Mouse (Mus musculus) midbrain, embryonic 14.5 days (tissue): Measurements from ENCODE around the gene Atp2a2. TPM values are rescaled to one million over a fixed set of nuclear protein-coding genes. Genes with fewer than 3 reads are reported as not detected.

Experiments
- ATAC-seq: fragments of 200-750 bp; cut with Nextera tagmentation; 2 replicates; pipeline ENCODE4 v1.8.0; 2017; ENCODE audit warnings: moderate number of reproducible peaks, moderate library complexity; ENCODE audit not compliant: low FRiP score, low TSS enrichment
- DNase-seq: peaks from one replicate; pipeline ENCODE4 v3.0.0-alpha.2; 2015
- H3K27ac ChIP-seq: fragments of 300-500 bp; sonication (generic); replicated peaks from 2 replicates; pipeline ENCODE4 v1.5.1; 2014; ENCODE audit warnings: mild to moderate bottlenecking, low read depth, low read length, moderate library complexity
- H3K27me3 ChIP-seq: fragments of 300-500 bp; sonication (generic); 2 replicates; pipeline ENCODE4 v1.6.1; 2014; ENCODE audit warnings: low read length, control low read depth, mixed read lengths; ENCODE audit not compliant: control insufficient read depth, insufficient read depth
- H3K36me3 ChIP-seq: fragments of 300-500 bp; sonication (generic); 2 replicates; pipeline ENCODE4 v1.6.1; 2014; ENCODE audit warnings: low read length, control low read depth; ENCODE audit not compliant: control insufficient read depth, insufficient read depth
- H3K4me1 ChIP-seq: fragments of 300-500 bp; sonication (generic); 2 replicates; pipeline ENCODE4 v1.6.1; 2014; ENCODE audit warnings: mild to moderate bottlenecking, antibody characterized with exemption, low read length, control low read depth; ENCODE audit not compliant: control insufficient read depth, insufficient read depth
- H3K4me2 ChIP-seq: fragments of 300-500 bp; sonication (generic); 2 replicates; pipeline ENCODE4 v1.6.1; 2014; ENCODE audit warnings: mild to moderate bottlenecking, low read length, moderate library complexity
- H3K4me3 ChIP-seq: fragments of 300-500 bp; sonication (generic); replicated peaks from 2 replicates; pipeline ENCODE4 v1.5.1; 2014; ENCODE audit warnings: low read depth, low read length
- H3K9ac ChIP-seq: fragments of 300-500 bp; sonication (generic); replicated peaks from 2 replicates; pipeline ENCODE4 v1.6.1; 2014; ENCODE audit warnings: mild to moderate bottlenecking, low read length, moderate library complexity
- H3K9me3 ChIP-seq: fragments of 300-500 bp; sonication (generic); 2 replicates; pipeline ENCODE4 v1.6.1; 2016; ENCODE audit warnings: low read length, control low read depth, mixed read lengths; ENCODE audit not compliant: control insufficient read depth
- WGBS: fragments of 180-500 bp; shearing (Covaris S2); extraction: QIAGEN DNeasy Blood & Tissue Kit; methylation state at CpG from one replicate; pipeline ENCODE4 v1.1.7; 2014; 5-methylcytosine and 5-hydroxymethylcytosine counted together
- polyA plus RNA-seq: library from polyadenylated mRNA; unstranded; fragments of >200 nt; fragmentation: Nextera tagmentation; extraction: Ambion mirVana; gene quantifications from 2 replicates; pipeline ENCODE4 v1.2.1, GENCODE M21; 2014

Gene Atp2a2
- polyA plus RNA-seq, 1 experiment from 2014 or later: 59.3 TPM

DNA sequence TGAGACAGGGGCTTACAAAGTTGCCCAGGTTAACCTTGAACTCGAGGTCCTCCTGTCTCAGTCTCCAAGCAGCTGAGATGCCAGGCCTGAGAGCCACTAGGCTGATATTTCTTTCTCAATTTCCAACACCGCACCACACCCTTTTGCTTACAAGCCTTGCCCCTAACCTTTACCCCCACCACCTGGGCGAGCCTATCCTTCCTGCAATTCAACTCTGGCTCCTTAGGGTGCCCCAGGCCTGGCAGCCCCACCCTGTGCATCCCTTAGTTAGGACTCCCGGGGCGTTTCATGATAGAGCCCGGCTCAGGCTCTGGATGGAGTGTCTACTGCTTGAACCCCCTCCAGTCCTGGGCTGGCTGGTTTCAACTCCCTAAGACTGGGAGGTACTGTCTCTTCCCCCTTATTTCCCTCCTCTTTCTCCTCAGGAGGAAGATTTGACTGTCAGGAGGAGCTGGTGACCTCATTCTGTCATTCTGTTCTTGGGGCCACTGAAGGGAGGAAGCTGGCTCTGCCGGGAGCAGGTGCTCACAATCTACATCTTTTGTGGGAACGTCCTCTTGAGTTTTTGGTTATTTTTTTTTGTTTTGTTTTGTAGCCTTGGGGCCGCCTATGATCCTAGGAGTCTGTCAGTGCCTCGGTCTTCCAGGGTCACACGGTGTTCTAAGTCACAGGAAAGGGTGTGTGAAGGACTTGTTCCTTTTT lies 14.2 kb upstream of the Atp2a2 start:
- Histone ChIP-seq H3K4me1 (peaks cover 9% of the 10 kb centered on the region), H3K4me2 (no peak overlapping the region), H3K27ac (no peak overlapping the region), H3K4me3 (no peak overlapping the region), H3K9me3 (no peaks in the 10 kb centered on the region), H3K9ac (no peak overlapping the region), H3K36me3 (no peaks in the 10 kb centered on the region), H3K27me3 (no peaks in the 10 kb centered on the region)
- ATAC-seq (no peak), DNase-seq (no peak)
- WGBS: 80% methylated on average over 11 of the region's 11 CpGs

GRCm38 (mm10) chr5:122514127-122514521 lies 12.1 kb upstream of the Atp2a2 start:
- Histone ChIP-seq H3K9ac (no peak overlapping the region; the same call in 1 of the 2 replicates), H3K4me2 (peak overlapping the region; percentile 30), H3K27me3 (no peaks in the 10 kb centered on the region), H3K9me3 (no peaks in the 10 kb centered on the region), H3K4me3 (no peak overlapping the region), H3K36me3 (no peaks in the 10 kb centered on the region), H3K27ac (no peak overlapping the region), H3K4me1 (peaks cover 9% of the 10 kb centered on the region)
- ATAC-seq: no peak
- 9% methylated on average over 8 of the region's 8 CpGs for WGBS
- DNase-seq: no peak

- Histone ChIP-seq H3K4me3 (no peak overlapping the region), H3K4me2 (peak overlapping the region; percentile 30), H3K27ac (no peak overlapping the region), H3K4me1 (peaks cover 9% of the 10 kb centered on the region), H3K36me3 (no peaks in the 10 kb centered on the region), H3K9me3 (no peaks in the 10 kb centered on the region), H3K9ac (no peak overlapping the region; the same call in 1 of the 2 replicates), H3K27me3 (no peaks in the 10 kb centered on the region)
- ATAC-seq (no peak), DNase-seq (peak; percentile 51)
- WGBS: 39% methylated on average over 23 of the region's 23 CpGs
These were observed 11.5 kb upstream of the Atp2a2 start for GRCm38 (mm10) chr5:122513421-122514126.

- peaks cover 9% of the 10 kb centered on the region for H3K4me1 ChIP-seq
- no peaks in the 10 kb centered on the region for H3K27me3 ChIP-seq
- H3K9ac ChIP-seq: no peak overlapping the region
- H3K27ac ChIP-seq: no peak overlapping the region
- no peak overlapping the region for H3K4me2 ChIP-seq
- no peak for ATAC-seq
- no peak overlapping the region for H3K4me3 ChIP-seq
- WGBS: 65% methylated on average over 6 of the region's 6 CpGs
- no peaks in the 10 kb centered on the region for H3K9me3 ChIP-seq
- DNase-seq: no peak
- no peaks in the 10 kb centered on the region for H3K36me3 ChIP-seq
These were observed 10.0 kb upstream of the Atp2a2 start for GRCm38 (mm10) chr5:122512011-122512410.

- no peak overlapping the region for H3K4me2 ChIP-seq
- ATAC-seq (no peak), DNase-seq (no peak)
- 0 out of 2 replicates have a peak, but pooled peaks cover 2% of the 10 kb centered on the region for H3K9me3 ChIP-seq
- H3K27me3 ChIP-seq: no peaks in the 10 kb centered on the region
- H3K4me3 ChIP-seq: no peak overlapping the region
- H3K36me3 ChIP-seq: no peaks in the 10 kb centered on the region
- 77% methylated on average over 9 of the region's 9 CpGs for WGBS
- H3K9ac ChIP-seq: no peak overlapping the region
- H3K4me1 ChIP-seq: peaks cover 9% of the 10 kb centered on the region
- H3K27ac ChIP-seq: no peak overlapping the region
These were observed 9.4 kb upstream of the Atp2a2 start for GRCm38 (mm10) chr5:122511405-122511804.

DNA sequence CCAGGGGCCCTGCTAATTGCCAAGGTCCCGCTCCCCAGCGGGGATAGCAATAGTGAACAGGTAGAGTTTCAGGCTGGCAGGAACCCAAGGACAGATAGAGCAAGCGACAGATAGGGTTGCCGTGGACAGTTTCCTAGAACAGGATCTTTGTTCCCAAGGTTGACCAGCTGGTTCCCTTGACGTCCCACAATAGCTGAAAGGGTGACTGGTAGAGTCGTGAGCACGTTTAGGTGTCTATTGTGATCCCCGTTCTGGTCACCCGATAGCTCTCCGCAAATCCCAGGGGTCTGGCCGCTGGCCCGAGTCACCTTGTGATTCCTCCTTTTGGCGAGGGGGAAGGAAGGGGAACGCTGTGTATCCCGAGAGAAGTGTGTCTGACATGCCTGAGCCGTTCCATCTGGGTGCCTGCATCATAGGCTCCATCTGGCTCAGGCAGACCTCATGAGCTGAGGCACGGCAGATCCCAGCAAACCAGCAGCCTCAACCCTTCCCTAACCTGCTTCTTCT lies 8.7 kb upstream of the Atp2a2 start:
- Histone ChIP-seq H3K9me3 (0 out of 2 replicates have a peak, but pooled peaks cover 3% of the 10 kb centered on the region), H3K9ac (no peak overlapping the region), H3K27me3 (no peaks in the 10 kb centered on the region), H3K36me3 (no peaks in the 10 kb centered on the region), H3K4me3 (no peak overlapping the region), H3K27ac (no peak overlapping the region), H3K4me1 (peaks cover 9% of the 10 kb centered on the region), H3K4me2 (no peak overlapping the region)
- 72% methylated on average over 17 of the region's 17 CpGs for WGBS
- no peak for ATAC-seq
- DNase-seq: no peak

DNA sequence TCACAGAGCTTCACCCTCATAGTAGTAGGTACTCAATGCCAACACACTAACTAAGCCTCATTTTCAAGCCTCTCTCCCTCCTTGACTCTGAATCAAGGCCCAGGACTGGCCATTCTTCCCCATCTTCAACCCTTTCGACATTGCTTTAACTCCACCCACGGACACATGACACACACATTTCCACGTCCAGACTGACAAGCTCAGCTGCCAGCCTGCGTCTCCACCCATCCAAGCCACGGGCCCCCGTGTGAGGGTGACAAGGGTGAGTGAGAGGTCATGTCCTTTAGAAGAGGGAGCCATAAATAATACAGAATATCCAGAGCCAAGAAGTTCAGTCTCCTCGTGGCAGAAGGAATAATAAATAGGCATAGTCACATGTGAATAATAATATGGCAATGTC lies 7.6 kb upstream of the Atp2a2 start:
- WGBS: 74% methylated on average over 7 of the region's 7 CpGs
- 0 out of 2 replicates have a peak, but pooled peaks cover 3% of the 10 kb centered on the region for H3K9me3 ChIP-seq
- ATAC-seq (no peak), DNase-seq (no peak)
- H3K4me2 ChIP-seq: no peak overlapping the region
- no peak overlapping the region for H3K4me3 ChIP-seq
- H3K36me3 ChIP-seq: no peaks in the 10 kb centered on the region
- no peak overlapping the region for H3K27ac ChIP-seq
- no peaks in the 10 kb centered on the region for H3K27me3 ChIP-seq
- H3K9ac ChIP-seq: no peak overlapping the region
- H3K4me1 ChIP-seq: peaks cover 9% of the 10 kb centered on the region

DNA sequence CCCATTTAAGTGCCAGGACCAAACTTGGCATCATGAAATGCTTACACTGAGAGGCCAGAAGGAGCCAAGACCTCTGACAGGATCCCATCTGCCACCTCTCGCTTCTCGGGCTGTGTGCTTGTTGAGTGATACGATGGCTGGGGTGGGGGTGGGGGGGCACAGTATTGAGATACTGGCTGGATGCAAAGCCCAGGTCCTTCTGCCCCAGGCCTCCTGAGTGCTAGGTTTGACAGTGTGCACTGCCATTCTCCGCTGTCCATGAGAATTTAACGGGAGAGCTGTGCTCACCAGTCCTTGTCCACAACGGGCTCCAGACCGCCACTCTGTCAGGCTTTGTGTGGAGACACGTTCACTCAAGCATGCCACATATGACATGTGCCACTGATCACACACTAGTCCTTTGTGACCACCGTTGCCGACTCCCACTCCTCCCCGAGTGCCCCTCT lies 6.9 kb upstream of the Atp2a2 start:
- WGBS: 73% methylated on average over 11 of the region's 11 CpGs
- ATAC-seq (no peak), DNase-seq (no peak)
- Histone ChIP-seq H3K4me2 (no peak overlapping the region), H3K4me3 (no peak overlapping the region), H3K27ac (no peak overlapping the region), H3K9me3 (0 out of 2 replicates have a peak, but pooled peaks cover 3% of the 10 kb centered on the region), H3K4me1 (peaks cover 3% of the 10 kb centered on the region), H3K36me3 (no peaks in the 10 kb centered on the region), H3K9ac (no peak overlapping the region), H3K27me3 (no peaks in the 10 kb centered on the region)
